In the genomic region with DNA sequence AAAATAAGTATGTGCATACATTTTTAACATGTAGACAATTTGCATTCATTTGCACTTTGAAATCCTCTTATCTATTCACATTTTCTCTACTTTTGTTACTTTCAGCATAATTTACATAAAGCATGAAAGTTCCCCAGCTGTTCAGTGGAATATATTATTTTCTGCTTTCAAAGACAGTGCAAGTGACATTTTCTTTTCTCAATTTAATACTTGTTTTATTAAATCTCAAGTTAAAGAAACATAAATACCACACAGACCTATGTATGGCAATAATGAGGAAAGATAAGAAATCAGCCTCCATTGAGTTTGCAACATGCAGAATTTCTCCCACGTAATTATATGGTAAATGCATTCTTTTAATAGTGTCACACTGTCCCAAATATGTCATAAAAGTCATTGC, we compare ENCODE assay signal across 19 mouse cellular contexts.
"Had no signal": no experiment of that assay in that cellular context is flagged by ENCODE, and none has a peak within 500 bp of the region (broad histone marks: within the 10 kb centered on the region; RNA-seq: fewer than 3 reads in every experiment).

No protein-coding gene starts in this region.

- H3K27me3 ChIP-seq: liver, embryonic 13.5 days; neural tube, embryonic 12.5 days; neural tube, embryonic 15.5 days had no signal

- DNase-seq: kidney, adult 2 months; kidney, postnatal 25 days; layer of hippocampus, adult 9-11 months; liver, embryonic 13.5 days; lung, adult 2 months; lung, postnatal 14 days; lung, postnatal 4 days; midbrain, embryonic 14.5 days; right cerebral cortex, adult 18-20 months; right cerebral cortex, postnatal 14 days; right cerebral cortex, postnatal 4 days; thymus, adult 2 months; thymus, postnatal 25 days had no signal

- H3K36me3 ChIP-seq: liver, embryonic 13.5 days; neural tube, embryonic 12.5 days; neural tube, embryonic 15.5 days had no signal

- H3K4me1 ChIP-seq: liver, embryonic 13.5 days; neural tube, embryonic 12.5 days; neural tube, embryonic 15.5 days had no signal

- H3K27ac ChIP-seq: kidney, postnatal 0 days; layer of hippocampus, adult 2 months; left cerebral cortex, adult 2 months; liver, embryonic 13.5 days; neural tube, embryonic 12.5 days; neural tube, embryonic 15.5 days; stomach, postnatal 0 days had no signal

- H3K4me3 ChIP-seq: layer of hippocampus, adult 2 months; left cerebral cortex, adult 2 months; liver, embryonic 13.5 days; neural tube, embryonic 12.5 days; neural tube, embryonic 15.5 days had no signal

- H3K4me2 ChIP-seq: liver, embryonic 13.5 days; neural tube, embryonic 12.5 days; neural tube, embryonic 15.5 days had no signal

- H3K9ac ChIP-seq: liver, embryonic 13.5 days; neural tube, embryonic 12.5 days; neural tube, embryonic 15.5 days had no signal

- H3K9me3 ChIP-seq: liver, embryonic 13.5 days; neural tube, embryonic 12.5 days; neural tube, embryonic 15.5 days had no signal
